Mouse (Mus musculus) layer of hippocampus, postnatal 36 days (tissue): ENCODE data around the gene Ovol2. TPM values are rescaled to one million over a fixed set of nuclear protein-coding genes. Genes with fewer than 3 reads are reported as not detected.

Source experiments
- DNase-seq, 2 experiments: peaks; one replicate each; pipeline ENCODE4 v3.0.0; 2022
- total RNA-seq, 2 experiments: library from RNA; stranded (reverse); gene quantifications; 2 replicates each; pipeline ENCODE4 v1.2.3; 2021

The Ovol2 gene
- total RNA-seq, 2 experiments from 2014 or later, result 0.99 to 1.4 TPM

- DNase-seq, result no peak
These were observed 20.6 kb downstream of the Ovol2 start for GRCm38 (mm10) chr2:144311372-144311771.

- DNase-seq, result no peak
These were observed 21.7 kb downstream of the Ovol2 start for GRCm38 (mm10) chr2:144310273-144310672.

GRCm38 (mm10) chr2:144308561-144308960 lies 23.4 kb downstream of the Ovol2 start:
- no peak for DNase-seq

GRCm38 (mm10) chr2:144305721-144306294 lies 26.1 kb downstream of the Ovol2 start:
- DNase-seq, result no peak

- no peak for DNase-seq
These were observed 30.8 kb downstream of the Ovol2 start for GRCm38 (mm10) chr2:144301101-144301500.

GRCm38 (mm10) chr2:144299749-144300669 lies 31.9 kb downstream of the Ovol2 start:
- no peak for DNase-seq

- no peak for DNase-seq
These were observed 36.7 kb downstream of the Ovol2 start for GRCm38 (mm10) chr2:144295145-144295735.

GRCm38 (mm10) chr2:144291600-144292305 lies 40.2 kb downstream of the Ovol2 start:
- DNase-seq, result peak; percentile 43 to 56

- no peak for DNase-seq
These were observed 41.6 kb downstream of the Ovol2 start for GRCm38 (mm10) chr2:144290321-144290720.

GRCm38 (mm10) chr2:144281417-144281816 lies 50.5 kb downstream of the Ovol2 start:
- DNase-seq, result no peak

GRCm38 (mm10) chr2:144280568-144280967 lies 51.4 kb downstream of the Ovol2 start:
- DNase-seq, result no peak

- DNase-seq, result no peak
These were observed 52.2 kb downstream of the Ovol2 start for GRCm38 (mm10) chr2:144279742-144280141.

- no peak for DNase-seq
These were observed 55.1 kb downstream of the Ovol2 start for GRCm38 (mm10) chr2:144276885-144277284.

GRCm38 (mm10) chr2:144274741-144275140 lies 57.2 kb downstream of the Ovol2 start:
- DNase-seq, result no peak

GRCm38 (mm10) chr2:144272088-144272487 lies 59.9 kb downstream of the Ovol2 start:
- DNase-seq, result no peak

GRCm38 (mm10) chr2:144270507-144271420 lies 61.2 kb downstream of the Ovol2 start, which contains the start of the genes Mgme1 and Snx5:
TSS of gene Mgme1 (plus strand) at chr2:144270663.
TSS of gene Snx5 (minus strand) at chr2:144270906.
- DNase-seq, result peak; percentile 95 to 96

GRCm38 (mm10) chr2:144269679-144270475 lies 62.1 kb downstream of the Ovol2 start:
- DNase-seq, result no peak

GRCm38 (mm10) chr2:144269306-144269650 lies 62.7 kb downstream of the Ovol2 start:
- DNase-seq, result no peak

GRCm38 (mm10) chr2:144268446-144269305 lies 63.3 kb downstream of the Ovol2 start:
- no peak for DNase-seq

- DNase-seq, result no peak
These were observed 64.3 kb downstream of the Ovol2 start for GRCm38 (mm10) chr2:144267731-144268015.
